Mouse (Mus musculus): ENCODE measurements around the gene Lmf1. TPM values are rescaled to one million over a fixed set of nuclear protein-coding genes. Genes with fewer than 3 reads are reported as not detected.

Gene Lmf1
- total and polyA plus RNA-seq, 3 experiments: 14.0 to 30.5 TPM; not detected in 1

- TF ChIP-seq POLR2AphosphoS5 (IDR thresholded peaks at IDR 0.05; ENCODE audit: borderline replicate concordance, low read depth, low read length) (no peak), TAL1 (IDR thresholded peaks at IDR 0.05; ENCODE audit: low read length) (no peak), UBTF (IDR thresholded peaks at IDR 0.05; ENCODE audit: borderline replicate concordance, insufficient read depth, low read depth, low read length) (no peak), POLR2AphosphoS2 (IDR thresholded peaks at IDR 0.05; ENCODE audit: low read length) (no peak), GATA1 (IDR thresholded peaks at IDR 0.05; ENCODE audit: low read depth, low read length) (no peak), SMC3 (IDR thresholded peaks at IDR 0.05; ENCODE audit: low read depth, low read length) (no peak), ETS1 (IDR thresholded peaks at IDR 0.05; ENCODE audit: low read depth, low read length) (no peak), GABPA (IDR thresholded peaks at IDR 0.05; ENCODE audit: low read depth, low read length) (no peak), POLR2A (IDR thresholded peaks at IDR 0.05; ENCODE audit: control insufficient read depth in 1 of 2, insufficient read depth in 1 of 2, low read depth in 1 of 2, low read length in 2 of 2, poor library complexity in 1 of 2) (no peak), JUND (IDR thresholded peaks at IDR 0.05; ENCODE audit: low read depth, low read length) (no peak), CHD1 (IDR thresholded peaks at IDR 0.05; ENCODE audit: low read depth, low read length) (no peak), BHLHE40 (IDR thresholded peaks at IDR 0.05; ENCODE audit: borderline replicate concordance, low read depth, low read length) (no peak), CHD2 (IDR thresholded peaks at IDR 0.05; ENCODE audit: low read length) (no peak), MAFK (IDR thresholded peaks at IDR 0.05; ENCODE audit: borderline replicate concordance, low read depth, low read length) (no peak)
- Histone ChIP-seq H3K27me3 (ENCODE audit: control insufficient read depth in 1 of 2, insufficient read depth in 2 of 2, low read length in 2 of 2) (no peaks in the 10 kb centered on the region), H3K4me3 (ENCODE audit: control insufficient read depth in 1 of 2, insufficient read depth in 1 of 2, low read depth in 2 of 2, low read length in 2 of 2) (no peak overlapping the region)
Observed at GRCm38 (mm10) chr17:25560554-25561222, 18.2 kb upstream of the Lmf1 start.

GRCm38 (mm10) chr17:25561223-25562028 lies 17.5 kb upstream of the Lmf1 start:
- H3K4me3 ChIP-seq (ENCODE audit: control insufficient read depth in 1 of 2, insufficient read depth in 1 of 2, low read depth in 2 of 2, low read length in 2 of 2): no peak overlapping the region
- no peaks in the 10 kb centered on the region for H3K9me3 ChIP-seq (replicated peaks; ENCODE audit: insufficient read depth, low read length)
- H3K79me2 ChIP-seq (ENCODE audit: control insufficient read depth, insufficient read depth, low read length, poor library complexity): no peaks in the 10 kb centered on the region
- no peak overlapping the region for H3K27ac ChIP-seq (ENCODE audit: control insufficient read depth, low read depth, low read length)
- TF ChIP-seq CHD2 (IDR thresholded peaks at IDR 0.05; ENCODE audit: low read length) (no peak), USF2 (IDR thresholded peaks at IDR 0.05; ENCODE audit: borderline replicate concordance in 1 of 2, insufficient read depth in 1 of 2, low read depth in 1 of 2, low read length in 2 of 2) (no peak), MAFK (IDR thresholded peaks at IDR 0.05; ENCODE audit: borderline replicate concordance, low read depth, low read length) (no peak), RCOR1 (IDR thresholded peaks at IDR 0.05; ENCODE audit: low read depth, low read length) (no peak), CHD1 (IDR thresholded peaks at IDR 0.05; ENCODE audit: low read depth, low read length) (no peak), ETS1 (IDR thresholded peaks at IDR 0.05; ENCODE audit: low read depth, low read length) (no peak)
- H3K4me1 ChIP-seq (ENCODE audit: control insufficient read depth in 1 of 2, insufficient read depth in 2 of 2, low read length in 2 of 2): no peaks in the 10 kb centered on the region
- no peaks in the 10 kb centered on the region for H3K36me3 ChIP-seq (ENCODE audit: control insufficient read depth in 1 of 2, insufficient read depth in 2 of 2, low read length in 2 of 2)
- H3K27me3 ChIP-seq (ENCODE audit: control insufficient read depth in 1 of 2, insufficient read depth in 2 of 2, low read length in 2 of 2): no peaks in the 10 kb centered on the region
- H3K9ac ChIP-seq (ENCODE audit: control insufficient read depth, low read depth, low read length, poor library complexity, severe bottlenecking): no peak overlapping the region
- no peak for DNase-seq (ENCODE audit: low read depth, low spot score)

More at GRCm38 (mm10) chr17:25560554-25561222, 18.2 kb upstream of the Lmf1 start:
- H3K9me3 ChIP-seq (replicated peaks; ENCODE audit: insufficient read depth, low read length): no peaks in the 10 kb centered on the region
- no peak overlapping the region for H3K9ac ChIP-seq (ENCODE audit: control insufficient read depth, low read depth, low read length, poor library complexity, severe bottlenecking)
- no peak for DNase-seq (ENCODE audit: low read depth, low spot score)
- H3K36me3 ChIP-seq (ENCODE audit: control insufficient read depth in 1 of 2, insufficient read depth in 2 of 2, low read length in 2 of 2): no peaks in the 10 kb centered on the region
- no peaks in the 10 kb centered on the region for H3K4me1 ChIP-seq (ENCODE audit: control insufficient read depth in 1 of 2, insufficient read depth in 2 of 2, low read length in 2 of 2)
- H3K27ac ChIP-seq (ENCODE audit: control insufficient read depth, low read depth, low read length): no peak overlapping the region
- no peaks in the 10 kb centered on the region for H3K79me2 ChIP-seq (ENCODE audit: control insufficient read depth, insufficient read depth, low read length, poor library complexity)
